Mouse (Mus musculus) liver, embryonic 18 days (tissue): Measurements from ENCODE around the gene Snx25. TPM values are rescaled to one million over a fixed set of nuclear protein-coding genes. Genes with fewer than 3 reads are reported as not detected.

ENCODE experiments used
- polyA plus RNA-seq: library from polyadenylated mRNA; depleted of rRNA; stranded (reverse); fragments of >200 nt; gene quantifications from 2 replicates; pipeline ENCODE4 v1.2.3, GENCODE M21; 2012; rRNA removed

Snx25 gene
- polyA plus RNA-seq: 4.4 and 5.6 TPM in 2 replicates

GRCm38 (mm10) chr8:46152064-46153031 is at the start of gene Snx25:
TSS of gene Snx25 (minus strand) at chr8:46152159.

GRCm38 (mm10) chr8:46151202-46152062 is 527 bp downstream of the Snx25 start, which contains the start of gene Cfap97:
TSS of gene Cfap97 (plus strand) at chr8:46151771.

GRCm38 (mm10) chr8:46005596-46005995 is 146.4 kb downstream of the Snx25 start, which contains the start of gene Ankrd37:
TSS of gene Ankrd37 (minus strand) at chr8:46005707.

GRCm38 (mm10) chr8:45999138-45999783 is 152.7 kb downstream of the Snx25 start, which contains the start of gene Lrp2bp:
TSS of gene Lrp2bp (plus strand) at chr8:45999303.

Other genes with a start within 250 kb of the Snx25 start
- not detected in 2 replicates for gene Ccdc110, start 217.5 kb downstream of the Snx25 start, polyA plus RNA-seq
- 0.62 and 0.94 TPM in 2 replicates for gene 1700029J07Rik, start 176.9 kb downstream of the Snx25 start, polyA plus RNA-seq
- gene Ufsp2, start 176.6 kb downstream of the Snx25 start, polyA plus RNA-seq: 29.9 and 30.9 TPM in 2 replicates
- gene Lrp2bp, start 152.9 kb downstream of the Snx25 start, polyA plus RNA-seq: 0.22 and 0.31 TPM in 2 replicates
- gene Ankrd37, start 146.5 kb downstream of the Snx25 start, polyA plus RNA-seq: 8.3 and 9.5 TPM in 2 replicates
- gene Cfap97, start 388 bp downstream of the Snx25 start, polyA plus RNA-seq: 3.6 and 4.0 TPM in 2 replicates
- 133 and 151 TPM in 2 replicates for gene Slc25a4, start 59.1 kb upstream of the Snx25 start, polyA plus RNA-seq
- gene Helt, start 142.5 kb upstream of the Snx25 start, polyA plus RNA-seq: not detected in 2 replicates